Mouse (Mus musculus) liver, embryonic 11.5 days (tissue): ENCODE data around the gene 2700097O09Rik. TPM values are rescaled to one million over a fixed set of nuclear protein-coding genes. Genes with fewer than 3 reads are reported as not detected.

ENCODE experiments used
- ATAC-seq: fragments of 200-750 bp; cut with Nextera tagmentation; replicated peaks from 2 replicates; pipeline ENCODE4 v1.8.0; 2017; ENCODE audit warnings: moderate number of reproducible peaks, mild to moderate bottlenecking, moderate TSS enrichment, moderate library complexity; ENCODE audit not compliant: low FRiP score
- DNase-seq: peaks from one replicate; pipeline ENCODE4 v3.0.0-alpha.2; 2017; ENCODE audit warnings: low spot score
- H3K27ac ChIP-seq: fragments of 300-500 bp; sonication (generic); 2 replicates; pipeline ENCODE4 v1.5.1; 2014; ENCODE audit warnings: mild to moderate bottlenecking, low read depth, low read length, control low read depth
- H3K27me3 ChIP-seq: fragments of 300-500 bp; sonication (generic); replicated peaks from 2 replicates; pipeline ENCODE4 v1.6.1; 2014; ENCODE audit warnings: low read length, mixed read lengths; ENCODE audit not compliant: control insufficient read depth, insufficient read depth
- H3K36me3 ChIP-seq: fragments of 300-500 bp; sonication (generic); 2 replicates; pipeline ENCODE4 v1.6.1; 2014; ENCODE audit warnings: mild to moderate bottlenecking, low read length, moderate library complexity, mixed read lengths; ENCODE audit not compliant: control insufficient read depth, insufficient read depth
- H3K4me1 ChIP-seq: fragments of 300-500 bp; sonication (generic); replicated peaks from 2 replicates; pipeline ENCODE4 v1.6.1; 2014; ENCODE audit warnings: low read length, mixed read lengths; ENCODE audit not compliant: control insufficient read depth, insufficient read depth
- H3K4me2 ChIP-seq: fragments of 300-500 bp; sonication (generic); 2 replicates; pipeline ENCODE4 v1.6.1; 2014; ENCODE audit warnings: mild to moderate bottlenecking, control low read depth, moderate library complexity
- H3K4me3 ChIP-seq: fragments of 300-500 bp; sonication (generic); 2 replicates; pipeline ENCODE4 v1.5.1; 2014; ENCODE audit warnings: low read depth, low read length, control low read depth
- H3K9ac ChIP-seq: fragments of 300-500 bp; sonication (generic); 2 replicates; pipeline ENCODE4 v1.6.1; 2014; ENCODE audit warnings: low read depth, low read length, control low read depth
- H3K9me3 ChIP-seq: fragments of 300-500 bp; sonication (generic); 2 replicates; pipeline ENCODE4 v1.6.1; 2016; ENCODE audit warnings: low read length, inconsistent platforms, mixed read lengths; ENCODE audit not compliant: control insufficient read depth
- WGBS: fragments of 180-500 bp; shearing (Covaris S2); extraction: QIAGEN DNeasy Blood & Tissue Kit; methylation state at CpG from one replicate; pipeline ENCODE4 v1.1.7; 2014; 5-methylcytosine and 5-hydroxymethylcytosine counted together
- polyA plus RNA-seq: library from polyadenylated mRNA; unstranded; fragments of >200 nt; fragmentation: Nextera tagmentation; extraction: Ambion mirVana; gene quantifications from 2 replicates; pipeline ENCODE4 v1.2.1, GENCODE M21; 2014

Gene 2700097O09Rik
- polyA plus RNA-seq, 1 experiment from 2014 or later = 46.1 TPM

DNA sequence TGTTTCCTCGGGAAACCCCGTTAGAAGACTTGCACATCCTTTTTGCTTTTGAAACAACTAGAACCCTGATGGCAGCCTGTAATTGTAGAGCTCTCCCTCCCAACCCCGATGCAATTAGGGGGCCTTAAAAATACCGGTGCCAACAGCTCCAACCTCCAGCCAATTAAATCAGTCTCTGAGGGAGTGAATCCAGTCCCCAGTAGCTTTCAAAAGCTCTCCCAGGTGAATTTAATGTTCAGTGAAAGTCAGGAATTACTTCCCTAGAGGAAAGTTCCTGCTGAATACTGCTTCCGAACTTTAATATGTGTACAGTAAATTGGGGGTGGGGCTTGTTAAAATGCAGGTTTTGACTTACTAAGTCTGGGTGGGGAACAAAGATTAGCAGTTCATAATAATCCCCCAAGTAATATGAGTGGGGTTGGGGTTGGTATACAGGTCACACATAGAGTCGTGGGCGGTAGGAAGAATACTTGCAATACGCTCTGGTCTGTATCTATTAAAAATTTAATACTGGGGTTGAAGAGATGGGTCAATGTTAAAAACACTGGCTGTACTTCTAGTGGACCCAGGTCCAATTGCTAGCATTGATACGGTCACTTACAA is 62.7 kb downstream of the 2700097O09Rik start:
- H3K4me2 ChIP-seq = no peak overlapping the region
- no peak for ATAC-seq
- no peak overlapping the region for H3K4me3 ChIP-seq
- no peaks in the 10 kb centered on the region for H3K4me1 ChIP-seq
- no peaks in the 10 kb centered on the region for H3K27me3 ChIP-seq
- DNase-seq = no peak
- no peaks in the 10 kb centered on the region for H3K9me3 ChIP-seq
- no peak overlapping the region for H3K9ac ChIP-seq
- no peaks in the 10 kb centered on the region for H3K36me3 ChIP-seq
- H3K27ac ChIP-seq = no peak overlapping the region
- WGBS = 76% methylated on average over 9 of the region's 9 CpGs

- no peaks in the 10 kb centered on the region for H3K36me3 ChIP-seq
- H3K27ac ChIP-seq = no peak overlapping the region
- no peak overlapping the region for H3K4me2 ChIP-seq
- no peaks in the 10 kb centered on the region for H3K9me3 ChIP-seq
- DNase-seq (no peak), ATAC-seq (no peak)
- no peak overlapping the region for H3K9ac ChIP-seq
- no peaks in the 10 kb centered on the region for H3K27me3 ChIP-seq
- no peaks in the 10 kb centered on the region for H3K4me1 ChIP-seq
- H3K4me3 ChIP-seq = no peak overlapping the region
- 66% methylated on average over 8 of the region's 8 CpGs for WGBS
Observed at GRCm38 (mm10) chr12:55016339-55017118, 63.4 kb downstream of the 2700097O09Rik start.

DNA sequence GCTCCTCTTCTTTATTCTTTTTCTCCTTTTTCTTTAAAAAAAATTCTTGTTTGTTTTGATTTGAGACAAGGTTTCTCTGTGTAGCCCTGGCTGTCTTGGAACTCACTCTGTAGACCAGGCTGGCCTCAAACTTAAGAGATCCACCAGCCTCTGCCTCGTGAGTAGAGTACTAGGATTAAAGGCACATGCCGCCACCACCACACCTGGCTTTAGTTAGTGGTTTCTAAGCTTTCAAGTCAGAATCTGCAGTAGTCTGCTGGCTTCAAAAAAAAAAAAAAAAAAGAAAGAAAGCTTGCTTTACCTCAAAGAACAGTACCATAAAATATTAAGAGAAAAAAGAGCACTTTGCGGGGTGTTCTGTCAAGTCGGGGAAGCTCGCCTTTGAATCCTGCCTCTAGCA is 64.5 kb downstream of the 2700097O09Rik start:
- H3K27ac ChIP-seq = no peak overlapping the region
- no peak overlapping the region for H3K9ac ChIP-seq
- H3K36me3 ChIP-seq = no peaks in the 10 kb centered on the region
- H3K4me2 ChIP-seq = no peak overlapping the region
- no peaks in the 10 kb centered on the region for H3K9me3 ChIP-seq
- H3K4me1 ChIP-seq = no peaks in the 10 kb centered on the region
- H3K27me3 ChIP-seq = no peaks in the 10 kb centered on the region
- DNase-seq (no peak), ATAC-seq (no peak)
- no peak overlapping the region for H3K4me3 ChIP-seq
- WGBS = 82% methylated on average over 5 of the region's 5 CpGs

- Histone ChIP-seq H3K9ac (no peak within 1 kb of the TSS), H3K4me1 (no peaks in the 10 kb centered on the region), H3K9me3 (no peaks in the 10 kb centered on the region), H3K4me3 (no peak within 1 kb of the TSS), H3K4me2 (no peak within 1 kb of the TSS), H3K36me3 (no peaks in the 10 kb centered on the region), H3K27me3 (no peaks in the 10 kb centered on the region), H3K27ac (no peak within 1 kb of the TSS)
- no peak for ATAC-seq
- no peak for DNase-seq
- 84% methylated on average over 6 of the region's 6 CpGs for WGBS
Observed at GRCm38 (mm10) chr12:55013626-55014398, 66.1 kb downstream of the 2700097O09Rik start, which contains the start of gene Baz1a. Gene Baz1a, minus strand, starts transcription at chr12:55014348.

DNA sequence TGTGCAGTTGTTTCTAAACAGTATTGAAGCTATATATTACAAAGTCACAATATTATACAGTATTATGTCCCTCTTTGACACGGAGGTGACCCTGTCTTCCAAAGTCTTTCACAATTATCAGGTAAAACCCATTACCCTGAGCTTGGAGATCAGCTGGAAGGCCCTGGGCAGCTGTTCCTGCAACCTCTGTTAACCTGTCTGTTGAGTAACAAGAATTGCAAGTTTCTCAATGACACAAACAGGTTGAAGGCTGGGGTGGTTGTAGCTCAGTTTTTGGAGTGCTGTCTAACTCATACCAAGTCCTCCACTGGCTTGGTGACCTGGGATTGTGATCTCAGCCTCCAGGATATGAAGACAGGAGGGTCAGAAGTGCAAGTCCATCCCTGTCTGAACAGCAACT is 66.9 kb downstream of the 2700097O09Rik start:
- no peaks in the 10 kb centered on the region for H3K9me3 ChIP-seq
- no peak overlapping the region for H3K4me2 ChIP-seq
- no peaks in the 10 kb centered on the region for H3K36me3 ChIP-seq
- DNase-seq (no peak), ATAC-seq (no peak)
- H3K27me3 ChIP-seq = no peaks in the 10 kb centered on the region
- no peaks in the 10 kb centered on the region for H3K4me1 ChIP-seq
- no peak overlapping the region for H3K9ac ChIP-seq
- WGBS = 65% methylated on average over 1 of the region's 1 CpGs
- H3K4me3 ChIP-seq = no peak overlapping the region
- H3K27ac ChIP-seq = no peak overlapping the region

DNA sequence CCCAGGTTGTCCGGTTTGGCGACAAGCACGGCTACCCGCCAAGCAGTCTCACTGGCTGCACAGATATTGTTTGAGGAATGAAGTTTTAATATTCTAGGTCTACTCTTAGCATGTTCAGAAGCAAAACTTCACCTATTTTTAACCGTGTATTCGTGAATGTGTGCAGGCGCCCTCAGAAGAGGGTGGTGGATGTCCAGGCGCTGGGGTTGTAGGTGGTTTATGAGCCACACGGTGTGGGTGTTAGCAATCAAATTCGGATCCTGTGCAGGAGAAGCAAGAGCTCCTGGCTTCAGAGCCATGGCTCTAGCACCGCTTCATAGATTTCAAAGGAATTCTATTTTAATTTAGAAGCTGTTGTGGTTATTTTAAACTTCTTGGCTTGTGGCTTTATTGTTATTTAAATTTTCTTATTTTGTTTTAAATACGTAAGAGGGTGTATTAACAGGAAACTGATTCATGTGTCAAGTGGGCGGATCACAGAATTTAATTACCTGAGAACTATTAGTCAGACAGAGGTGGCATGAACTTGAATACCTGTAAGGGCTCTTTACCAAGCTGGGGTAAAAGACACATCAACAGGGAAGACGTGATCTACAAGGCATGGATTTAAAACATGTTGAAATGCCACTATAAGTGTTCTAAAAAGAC is 72.4 kb downstream of the 2700097O09Rik start:
- Histone ChIP-seq H3K4me1 (no peaks in the 10 kb centered on the region), H3K27ac (no peak overlapping the region), H3K9ac (no peak overlapping the region), H3K4me2 (no peak overlapping the region), H3K9me3 (0 out of 2 replicates have a peak, but pooled peaks cover 3% of the 10 kb centered on the region), H3K27me3 (no peaks in the 10 kb centered on the region), H3K36me3 (no peaks in the 10 kb centered on the region), H3K4me3 (no peak overlapping the region)
- 83% methylated on average over 14 of the region's 14 CpGs for WGBS
- ATAC-seq (no peak), DNase-seq (no peak)

GRCm38 (mm10) chr12:55006071-55006470 is 73.8 kb downstream of the 2700097O09Rik start:
- Histone ChIP-seq H3K4me2 (no peak overlapping the region), H3K9ac (no peak overlapping the region), H3K27ac (no peak overlapping the region), H3K4me1 (no peaks in the 10 kb centered on the region), H3K36me3 (no peaks in the 10 kb centered on the region), H3K4me3 (no peak overlapping the region), H3K9me3 (0 out of 2 replicates have a peak, but pooled peaks cover 3% of the 10 kb centered on the region), H3K27me3 (no peaks in the 10 kb centered on the region)
- 88% methylated on average over 7 of the region's 7 CpGs for WGBS
- no peak for DNase-seq
- ATAC-seq = no peak

GRCm38 (mm10) chr12:55004396-55004795 is 75.5 kb downstream of the 2700097O09Rik start:
- WGBS = 90% methylated on average over 3 of the region's 3 CpGs
- Histone ChIP-seq H3K4me2 (no peak overlapping the region), H3K9ac (no peak overlapping the region), H3K27ac (no peak overlapping the region), H3K4me3 (no peak overlapping the region), H3K27me3 (no peaks in the 10 kb centered on the region), H3K36me3 (no peaks in the 10 kb centered on the region), H3K9me3 (0 out of 2 replicates have a peak, but pooled peaks cover 3% of the 10 kb centered on the region), H3K4me1 (no peaks in the 10 kb centered on the region)
- DNase-seq (no peak), ATAC-seq (no peak)
